Mouse (Mus musculus) forebrain, embryonic 13.5 days (tissue): ENCODE data around the gene Hbq1b. TPM values are rescaled to one million over a fixed set of nuclear protein-coding genes. Genes with fewer than 3 reads are reported as not detected.
"Not testable (repeated sequence)": the region's sequence is repeated elsewhere in the genome, so short reads cannot be mapped to it uniquely, and the experiment has no call there.

Experiments used
- ATAC-seq: fragments of 200-750 bp; cut with Nextera tagmentation; 2 replicates; pipeline ENCODE4 v1.8.0; 2017
- H3K27ac ChIP-seq: fragments of 300-500 bp; sonication (generic); 2 replicates; pipeline ENCODE4 v1.5.1; 2015; ENCODE audit warnings: inconsistent platforms, mild to moderate bottlenecking, moderate library complexity
- H3K27me3 ChIP-seq: fragments of 300-500 bp; sonication (generic); 2 replicates; pipeline ENCODE4 v1.6.1; 2015; ENCODE audit warnings: mild to moderate bottlenecking, inconsistent platforms
- H3K36me3 ChIP-seq: fragments of 300-500 bp; sonication (generic); 2 replicates; pipeline ENCODE4 v1.6.1; 2015; ENCODE audit warnings: mild to moderate bottlenecking, inconsistent platforms; ENCODE audit not compliant: poor library complexity, severe bottlenecking
- H3K4me1 ChIP-seq: fragments of 300-500 bp; sonication (generic); 2 replicates; pipeline ENCODE4 v1.6.1; 2015; ENCODE audit warnings: inconsistent platforms
- H3K4me2 ChIP-seq: fragments of 300-500 bp; sonication (generic); 2 replicates; pipeline ENCODE4 v1.6.1; 2015; ENCODE audit warnings: inconsistent platforms, mild to moderate bottlenecking, moderate library complexity
- H3K4me3 ChIP-seq: fragments of 300-500 bp; sonication (generic); 2 replicates; pipeline ENCODE4 v1.5.1; 2015; ENCODE audit warnings: mild to moderate bottlenecking, inconsistent platforms
- H3K9ac ChIP-seq: fragments of 300-500 bp; sonication (generic); 2 replicates; pipeline ENCODE4 v1.6.1; 2015; ENCODE audit warnings: mild to moderate bottlenecking, inconsistent platforms
- H3K9me3 ChIP-seq: fragments of 300-500 bp; sonication (generic); replicated peaks from 2 replicates; pipeline ENCODE4 v1.6.1; 2016; ENCODE audit warnings: inconsistent platforms
- WGBS: fragments of 180-500 bp; shearing (Covaris S2); methylation state at CpG from one replicate; pipeline ENCODE4 v1.1.7; 2015; 5-methylcytosine and 5-hydroxymethylcytosine counted together
- polyA plus RNA-seq: library from polyadenylated mRNA; unstranded; fragments of >200 nt; fragmentation: Nextera tagmentation; extraction: Ambion mirVana; gene quantifications from 2 replicates; pipeline ENCODE4 v1.2.1, GENCODE M21; 2015

The Hbq1b gene
- polyA plus RNA-seq, 1 experiment from 2014 or later, result 1.7 TPM

DNA sequence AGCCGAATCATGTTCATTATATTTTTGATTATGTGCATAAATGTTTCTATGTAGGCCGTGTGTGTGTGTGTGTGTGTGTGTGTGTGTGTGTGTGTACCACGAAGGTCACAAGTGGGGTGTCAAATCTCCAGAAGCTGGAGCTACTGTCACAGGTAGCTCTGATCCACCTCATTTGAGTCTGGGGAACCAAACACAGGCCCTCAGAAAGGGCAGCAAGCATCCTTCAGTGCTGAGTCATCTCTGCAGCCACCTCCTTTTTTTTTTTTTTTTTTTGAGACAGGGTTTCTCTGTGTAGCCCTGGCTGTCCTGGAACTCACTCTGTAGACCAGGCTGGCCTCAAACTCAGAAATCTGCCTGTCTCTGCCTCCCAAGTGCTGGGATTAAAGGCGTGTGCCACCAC is 6.1 kb downstream of the Hbq1b start:
- H3K27ac ChIP-seq, H3K27me3 ChIP-seq, H3K9ac ChIP-seq, H3K4me1 ChIP-seq, ATAC-seq, H3K4me3 ChIP-seq, H3K4me2 ChIP-seq, H3K36me3 ChIP-seq, H3K9me3 ChIP-seq: not testable (repeated sequence)
- WGBS, result 81% methylated on average over 4 of the region's 4 CpGs

DNA sequence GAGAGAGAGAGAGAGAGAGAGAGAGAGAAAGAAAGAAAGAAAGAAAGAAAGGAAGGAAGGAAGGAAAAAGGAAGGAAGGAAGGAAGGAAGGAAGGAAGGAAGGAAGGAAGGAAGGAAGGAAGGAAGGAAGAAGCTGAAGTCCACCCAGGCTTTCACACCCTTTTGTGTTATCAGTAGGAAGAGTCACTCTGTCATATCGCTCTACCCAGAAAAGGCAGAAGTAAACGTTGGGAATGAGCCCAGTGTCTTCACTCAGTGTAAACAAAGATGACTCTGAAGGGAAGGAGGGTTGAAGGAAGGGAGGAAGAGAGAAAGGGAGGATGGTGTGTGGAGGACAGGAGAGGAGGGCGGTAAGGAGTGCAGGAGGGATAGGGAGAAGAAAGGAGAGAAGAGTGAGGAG is 6.7 kb downstream of the Hbq1b start:
- 81% methylated on average over 3 of the region's 3 CpGs for WGBS
- not testable (repeated sequence) for ATAC-seq, H3K36me3 ChIP-seq, H3K9me3 ChIP-seq, H3K4me3 ChIP-seq, H3K4me1 ChIP-seq, H3K9ac ChIP-seq, H3K4me2 ChIP-seq, H3K27ac ChIP-seq, H3K27me3 ChIP-seq

DNA sequence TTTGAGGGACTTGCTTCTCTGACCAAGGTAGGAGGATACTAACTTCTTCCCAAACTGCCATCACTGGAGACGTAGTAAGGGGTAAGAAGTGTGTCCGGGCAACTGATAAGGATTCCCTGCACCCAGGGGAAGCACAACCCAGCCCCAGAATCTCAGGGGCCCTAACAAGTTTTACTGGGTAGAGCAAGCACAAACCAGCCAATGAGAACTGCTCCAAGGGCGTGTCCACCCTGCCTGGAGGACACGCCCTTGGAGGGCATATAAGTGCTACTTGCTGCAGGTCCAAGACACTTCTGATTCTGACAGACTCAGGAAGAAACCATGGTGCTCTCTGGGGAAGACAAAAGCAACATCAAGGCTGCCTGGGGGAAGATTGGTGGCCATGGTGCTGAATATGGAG is 9.4 kb downstream of the Hbq1b start, which contains the start of gene Hba-a2:
TSS of gene Hba-a2 (plus strand) at position 287 of the 400 bp plus-strand sequence.
- WGBS, result no CpG with 5 or more reads among the region's 4 CpGs
- not testable (repeated sequence) for H3K27me3 ChIP-seq, H3K9me3 ChIP-seq, H3K9ac ChIP-seq, H3K4me2 ChIP-seq, H3K27ac ChIP-seq, H3K4me3 ChIP-seq, ATAC-seq, H3K4me1 ChIP-seq, H3K36me3 ChIP-seq

DNA sequence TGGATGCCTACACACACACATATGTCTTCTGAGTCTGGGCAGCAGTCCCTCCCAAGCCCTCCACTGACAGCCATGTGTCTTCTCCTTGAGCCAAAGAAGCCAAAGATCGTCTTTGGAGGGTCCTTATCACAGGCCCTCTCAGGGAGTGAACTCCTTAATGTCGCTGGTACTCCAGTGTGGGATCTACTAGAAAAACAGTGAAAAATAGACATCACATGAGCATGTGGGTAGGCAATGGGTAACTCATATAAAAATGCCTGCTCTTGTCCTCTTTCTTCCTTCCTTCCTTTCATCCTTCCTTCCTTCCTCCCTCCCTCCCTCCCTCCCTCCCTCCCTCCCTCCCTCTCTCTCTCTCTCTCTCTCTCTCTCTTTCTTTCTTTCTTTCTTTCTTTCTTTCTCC is 10.7 kb downstream of the Hbq1b start:
- peaks cover 12% of the 10 kb centered on the region; the same call in 1 of the 2 replicates for H3K27me3 ChIP-seq
- not testable (repeated sequence) for H3K4me1 ChIP-seq, H3K9me3 ChIP-seq, H3K9ac ChIP-seq, H3K4me3 ChIP-seq, ATAC-seq, H3K4me2 ChIP-seq, H3K36me3 ChIP-seq, H3K27ac ChIP-seq
- 48% methylated on average over 2 of the region's 2 CpGs for WGBS

DNA sequence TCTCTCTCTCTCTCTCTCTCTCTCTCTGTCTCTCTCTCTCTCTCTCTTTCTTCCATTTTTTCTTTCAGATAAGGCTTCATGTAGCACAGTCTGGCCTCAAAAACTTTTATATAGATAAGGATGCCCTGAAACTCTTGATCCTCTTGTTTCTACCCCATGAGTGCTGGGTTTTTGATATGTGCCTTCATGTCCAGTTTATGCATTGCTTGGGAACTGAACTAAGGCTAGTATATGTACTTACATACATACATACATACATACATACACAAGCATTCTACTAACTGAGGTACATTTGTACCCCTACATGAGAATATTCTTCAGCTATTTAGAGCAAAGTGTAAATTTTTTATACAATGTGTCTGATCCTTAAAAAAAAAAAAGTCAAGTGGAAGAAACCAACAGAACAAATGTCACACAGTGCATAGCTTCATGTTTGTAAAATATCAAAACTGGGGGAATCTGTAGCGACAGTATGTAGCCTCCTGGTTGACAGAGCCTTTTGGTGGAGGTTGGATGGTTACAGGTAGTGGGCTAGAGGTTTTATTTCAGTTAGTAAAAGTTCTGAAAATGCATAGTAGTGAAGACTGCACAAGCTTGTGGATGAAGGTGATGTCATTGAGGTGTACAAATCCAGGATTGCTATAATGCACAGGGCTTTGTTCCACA is 11.2 kb downstream of the Hbq1b start:
- Histone ChIP-seq H3K4me3 (no peak overlapping the region), H3K4me2 (no peak overlapping the region), H3K9ac (no peak overlapping the region), H3K36me3 (no peaks in the 10 kb centered on the region), H3K9me3 (no peaks in the 10 kb centered on the region), H3K4me1 (no peaks in the 10 kb centered on the region), H3K27me3 (peaks cover 12% of the 10 kb centered on the region; the same call in 1 of the 2 replicates), H3K27ac (no peak overlapping the region)
- ATAC-seq, result no peak
- 85% methylated on average over 1 of the region's 1 CpGs for WGBS

DNA sequence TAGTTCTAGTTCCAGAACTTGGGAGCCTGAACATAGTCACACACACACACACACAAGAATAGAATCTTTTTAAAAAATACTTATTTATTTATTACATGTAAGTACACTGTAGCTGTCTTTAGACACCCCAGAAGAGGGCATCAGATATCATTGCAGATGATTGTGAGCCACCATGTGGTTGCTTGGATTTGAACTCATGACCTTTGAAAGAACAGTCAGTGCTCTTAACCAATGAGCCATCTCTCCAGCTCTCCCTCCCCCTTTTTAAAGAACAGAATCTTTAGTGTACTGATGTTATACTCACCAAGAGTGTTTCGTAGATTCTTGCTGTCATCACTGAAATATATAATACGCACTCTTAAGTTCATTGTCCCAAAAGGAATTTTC is 11.8 kb downstream of the Hbq1b start:
- Histone ChIP-seq H3K4me2 (no peak overlapping the region), H3K27ac (no peak overlapping the region), H3K9me3 (no peaks in the 10 kb centered on the region), H3K4me1 (0 out of 2 replicates have a peak, but pooled peaks cover 3% of the 10 kb centered on the region), H3K9ac (no peak overlapping the region), H3K4me3 (no peak overlapping the region), H3K27me3 (peaks cover 12% of the 10 kb centered on the region; the same call in 1 of the 2 replicates), H3K36me3 (no peaks in the 10 kb centered on the region)
- no peak for ATAC-seq
- 99% methylated on average over 2 of the region's 2 CpGs for WGBS

DNA sequence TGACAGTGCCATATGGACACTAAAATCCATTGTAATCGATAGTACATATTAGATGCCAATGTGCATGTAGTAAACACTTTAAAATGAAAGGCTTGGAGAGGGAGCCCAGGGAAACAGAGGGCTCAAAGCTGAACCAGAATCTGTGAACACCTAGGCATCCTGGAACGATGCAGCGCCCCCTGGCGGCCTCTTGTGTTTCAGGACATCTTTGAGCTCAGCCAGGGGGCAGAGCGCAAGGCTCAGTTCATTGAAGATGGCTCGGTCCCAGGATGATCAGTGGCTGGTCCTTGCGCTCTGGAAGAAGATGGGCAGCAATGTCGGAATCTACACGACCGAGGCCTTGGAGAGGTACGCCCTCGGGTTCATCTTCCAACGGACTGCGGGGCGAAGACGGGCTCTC is 13.1 kb downstream of the Hbq1b start, which contains the start of gene Hbq1a:
TSS of gene Hbq1a (plus strand) at position 205 of the 400 bp plus-strand sequence.
- Histone ChIP-seq H3K4me3 (0 out of 2 replicates have a peak within 1 kb of the TSS, but pooled peaks have one; percentile 9), H3K27me3 (peaks cover 12% of the 10 kb centered on the region; the same call in 1 of the 2 replicates), H3K4me2 (peak within 1 kb of the TSS; percentile 52)
- H3K9ac ChIP-seq, H3K4me1 ChIP-seq, H3K9me3 ChIP-seq, H3K36me3 ChIP-seq, H3K27ac ChIP-seq: not testable (repeated sequence)
- WGBS, result 4% methylated on average over 16 of the region's 16 CpGs
- peak; percentile 65 for ATAC-seq

DNA sequence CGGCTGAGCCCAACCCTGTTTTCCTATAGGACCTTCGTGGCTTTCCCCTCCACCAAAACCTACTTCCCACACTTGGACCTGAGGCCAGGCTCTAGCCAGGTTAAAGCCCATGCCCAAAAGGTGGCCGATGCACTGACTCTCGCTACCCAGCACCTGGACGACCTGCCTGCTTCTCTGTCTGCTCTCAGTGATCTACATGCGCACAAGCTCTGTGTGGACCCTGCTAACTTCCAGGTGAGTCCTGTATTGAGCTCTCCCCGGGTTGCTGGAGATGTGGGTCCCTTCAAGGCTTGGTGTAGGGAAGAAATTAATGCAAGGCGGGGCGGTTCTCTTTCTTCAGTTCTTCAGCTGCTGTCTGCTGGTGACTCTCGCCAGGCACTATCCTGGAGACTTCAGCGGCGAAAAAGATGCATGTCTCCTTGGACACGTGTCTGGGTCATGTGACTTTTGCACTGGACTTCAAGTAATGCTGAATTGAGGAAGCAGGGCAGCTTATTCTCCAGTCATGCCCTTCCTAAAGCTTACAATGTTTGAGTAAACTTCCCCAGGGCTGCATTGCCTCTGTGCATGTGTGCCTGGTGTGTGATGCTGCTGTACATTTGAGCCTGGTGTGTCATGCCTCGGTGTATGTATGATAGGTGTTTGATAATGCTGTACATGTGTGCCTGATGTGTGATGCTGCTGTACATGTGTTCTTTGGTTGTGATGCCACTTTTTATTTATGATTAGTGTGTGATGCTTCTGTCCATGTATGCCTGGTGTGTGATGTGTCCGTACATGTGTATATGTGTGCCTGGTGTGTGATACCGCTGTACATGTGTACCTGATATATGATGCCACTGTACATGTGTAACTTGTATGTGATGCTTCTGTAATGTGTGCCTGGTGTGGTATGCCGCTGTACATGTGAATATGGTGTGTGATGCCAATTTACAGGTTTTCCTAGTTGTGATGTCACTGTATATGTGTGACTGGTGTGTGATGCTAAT is 13.8 kb downstream of the Hbq1b start:
- Histone ChIP-seq H3K4me2 (peak overlapping the region; percentile 52), H3K27me3 (peaks cover 12% of the 10 kb centered on the region; the same call in 1 of the 2 replicates), H3K4me1 (0 out of 2 replicates have a peak, but pooled peaks cover 3% of the 10 kb centered on the region), H3K36me3 (no peaks in the 10 kb centered on the region), H3K27ac (no peak overlapping the region), H3K9ac (no peak overlapping the region), H3K9me3 (no peaks in the 10 kb centered on the region), H3K4me3 (0 out of 2 replicates have a peak overlapping the region, but pooled peaks have one; percentile 9)
- 53% methylated on average over 15 of the region's 17 CpGs for WGBS
- ATAC-seq, result 0 out of 2 replicates have a peak, but pooled peaks have one; percentile 15

DNA sequence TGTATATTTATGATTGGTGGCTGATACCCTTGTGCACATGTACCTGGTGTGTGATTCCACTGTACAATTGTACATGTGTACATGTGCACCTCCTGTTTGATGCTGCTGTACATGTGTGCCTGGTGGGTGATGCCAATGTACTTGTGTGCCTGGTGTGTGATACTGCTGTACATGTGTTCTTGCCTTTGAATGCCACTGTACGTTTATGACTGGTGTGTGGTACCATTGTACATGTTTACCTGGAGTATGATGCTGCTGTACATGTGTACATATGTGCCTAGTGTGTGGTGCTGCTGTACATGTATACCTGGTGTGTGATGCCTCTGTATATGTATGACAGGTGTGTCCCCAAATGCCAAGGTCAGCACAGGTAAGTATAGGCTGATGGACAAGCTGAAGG is 14.7 kb downstream of the Hbq1b start:
- Histone ChIP-seq H3K9me3 (no peaks in the 10 kb centered on the region), H3K9ac (no peak overlapping the region), H3K4me3 (no peak overlapping the region), H3K4me2 (no peak overlapping the region), H3K36me3 (no peaks in the 10 kb centered on the region), H3K27me3 (peaks cover 12% of the 10 kb centered on the region; the same call in 1 of the 2 replicates), H3K27ac (no peak overlapping the region), H3K4me1 (0 out of 2 replicates have a peak, but pooled peaks cover 3% of the 10 kb centered on the region)
- no peak for ATAC-seq
- 73% methylated on average over 1 of the region's 1 CpGs for WGBS

DNA sequence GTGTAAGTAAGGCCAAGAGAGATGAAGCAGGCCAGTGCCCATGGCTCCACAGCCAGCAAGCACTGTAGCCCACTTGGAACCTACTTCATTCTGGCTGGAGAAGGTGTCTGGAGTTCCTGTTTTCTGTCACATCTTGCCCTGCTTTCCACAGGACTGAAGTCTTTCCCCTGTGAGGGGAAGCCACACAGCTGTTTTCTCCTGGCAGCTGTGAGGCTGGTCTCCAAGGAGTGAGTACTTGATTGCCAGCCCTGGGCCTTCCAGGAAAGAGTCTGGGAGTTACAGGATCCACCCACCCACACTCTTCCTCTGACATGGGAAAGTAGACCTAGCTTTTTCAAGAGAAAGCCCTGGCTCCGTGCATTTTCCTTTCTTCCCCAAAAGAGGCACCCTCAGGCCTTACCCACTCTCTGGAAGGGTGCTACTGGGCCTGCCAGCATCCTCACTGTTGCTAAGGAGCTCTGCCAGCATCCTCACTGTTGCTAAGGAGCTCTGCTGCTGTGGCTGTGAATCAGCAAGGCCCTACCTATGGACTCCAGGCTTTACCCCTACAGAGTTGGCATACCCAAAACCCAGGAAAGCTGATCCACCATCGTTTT is 16.2 kb downstream of the Hbq1b start:
- Histone ChIP-seq H3K4me1 (0 out of 2 replicates have a peak, but pooled peaks cover 3% of the 10 kb centered on the region), H3K36me3 (no peaks in the 10 kb centered on the region), H3K9ac (no peak overlapping the region), H3K4me2 (no peak overlapping the region), H3K27ac (no peak overlapping the region; the same call in 1 of the 2 replicates), H3K4me3 (no peak overlapping the region), H3K27me3 (peaks cover 12% of the 10 kb centered on the region; the same call in 1 of the 2 replicates), H3K9me3 (no peaks in the 10 kb centered on the region)
- 57% methylated on average over 2 of the region's 2 CpGs for WGBS
- no peak for ATAC-seq

DNA sequence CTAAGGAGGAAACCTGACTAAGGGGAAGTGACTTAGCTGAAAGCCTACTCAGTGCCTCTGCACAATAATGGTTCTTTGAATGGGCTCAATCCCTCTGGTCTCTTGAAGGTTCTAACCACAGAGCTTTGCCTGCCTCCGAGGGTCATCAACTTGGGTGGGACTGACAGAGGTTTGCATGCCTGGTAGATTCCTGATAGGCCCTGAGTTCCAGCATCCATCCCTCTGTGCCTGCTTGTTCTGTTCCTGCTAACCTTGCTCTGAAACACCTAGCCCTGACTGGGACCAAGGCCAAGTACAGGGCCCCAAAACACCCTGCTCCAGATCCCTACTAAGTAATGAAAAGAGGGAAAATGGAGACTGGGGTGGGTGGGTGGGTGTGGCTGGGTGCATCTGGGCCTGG is 16.7 kb downstream of the Hbq1b start:
- 74% methylated on average over 1 of the region's 1 CpGs for WGBS
- Histone ChIP-seq H3K4me3 (no peak overlapping the region), H3K27me3 (peaks cover 12% of the 10 kb centered on the region; the same call in 1 of the 2 replicates), H3K27ac (no peak overlapping the region), H3K9ac (no peak overlapping the region), H3K4me2 (no peak overlapping the region), H3K4me1 (0 out of 2 replicates have a peak, but pooled peaks cover 3% of the 10 kb centered on the region), H3K36me3 (no peaks in the 10 kb centered on the region), H3K9me3 (no peaks in the 10 kb centered on the region)
- ATAC-seq, result no peak
